ENCODE assay signal across 8 mouse cellular contexts in the genomic region with DNA sequence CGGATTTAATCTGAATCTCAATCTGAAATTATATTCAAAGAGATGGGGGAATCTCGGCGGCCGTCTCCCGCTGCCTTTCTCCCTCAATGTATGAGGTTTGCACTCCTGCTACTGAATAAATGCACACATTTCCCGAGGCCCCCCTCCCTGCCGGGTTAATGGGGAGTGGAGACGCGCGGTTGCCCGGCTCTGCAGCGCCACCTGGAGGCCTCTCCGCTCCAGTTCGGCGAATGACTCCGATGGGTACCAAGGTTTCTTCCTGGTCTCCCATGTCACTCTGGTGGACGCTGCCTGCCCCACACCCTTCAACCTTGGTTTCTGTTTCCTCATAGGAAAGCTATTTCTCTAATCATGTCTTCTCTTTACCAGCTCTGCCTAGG. TPM values are rescaled to one million over a fixed set of nuclear protein-coding genes. Genes with fewer than 3 reads are reported as not detected.
DNase-seq lines count a peak whose midpoint lies in the region; ATAC-seq and TF ChIP-seq lines count a peak whose summit lies in the region.

No protein-coding gene starts in this region.

- TF ChIP-seq CTCF in lung, embryonic 14.5 days (IDR thresholded peaks at IDR 0.05; ENCODE audit: low read depth): peak; percentile 90

- DNase-seq in MN1 (ENCODE audit: low spot score): peak; percentile 45
- peak; percentile 94 for DNase-seq in cerebellum, adult 9-10 months
- peak; percentile 75 for DNase-seq in layer of hippocampus, adult 9-10 months (ENCODE audit: low spot score)
- DNase-seq in lung, embryonic 14.5 days: peak; percentile 89
- peak; percentile 70 for DNase-seq in ovary, postnatal 14 days (ENCODE audit: low spot score)
- DNase-seq in thymus, postnatal 14 days: peak; percentile 65

- peak overlapping the region; percentile 50; the same call in 1 of the 2 replicates for H3K4me3 ChIP-seq in lung, embryonic 14.5 days (ENCODE audit: low read depth, low read length)

- no peak overlapping the region for H3K9ac ChIP-seq in lung, embryonic 14.5 days

- WGBS in lung, embryonic 14.5 days: 0% methylated on average over 17 of the region's 17 CpGs

- peaks cover 52% of the 10 kb centered on the region for H3K27me3 ChIP-seq in lung, embryonic 14.5 days (ENCODE audit: insufficient read depth, low read length)

- H3K4me2 ChIP-seq in lung, embryonic 14.5 days: peak overlapping the region; percentile 98

- H3K36me3 ChIP-seq in lung, embryonic 14.5 days (ENCODE audit: insufficient read depth): no peaks in the 10 kb centered on the region

- H3K27ac ChIP-seq in lung, embryonic 14.5 days (ENCODE audit: low read depth): no peak overlapping the region

- no peaks in the 10 kb centered on the region for H3K4me1 ChIP-seq in lung, embryonic 14.5 days (ENCODE audit: insufficient read depth)

- H3K9me3 ChIP-seq in lung, embryonic 14.5 days (ENCODE audit: low read depth, low read length): no peaks in the 10 kb centered on the region

- ATAC-seq in frontal cortex, adult (ENCODE audit: low TSS enrichment): peak; percentile 76
- ATAC-seq in hematopoietic stem cell, adult 5-6 weeks (replicated peaks in 1 of 2; ENCODE audit: insufficient read depth in 1 of 2, low FRiP score in 2 of 2, low TSS enrichment in 1 of 2, low read depth in 1 of 2, poor library complexity in 2 of 2, severe bottlenecking in 2 of 2): peak; percentile 82 to 84
- peak; percentile 53 for ATAC-seq in lung, embryonic 14.5 days (ENCODE audit: insufficient read depth)

RNA-seq across cellular contexts. Expression of gene Lmo1, which starts 4.6 kb away (rescaled TPM):
- 3.4 and 7.3 TPM in 2 replicates for total RNA-seq in hematopoietic stem cell, adult 5-6 weeks (2017)
- 11.8 and 15.0 TPM in 2 replicates for polyA plus RNA-seq in lung, embryonic 14.5 days (2014; fragmentation: Nextera tagmentation; extraction: Ambion mirVana)
